Mouse (Mus musculus): ENCODE measurements around the gene Alkbh2.

Gene Alkbh2

GRCm38 (mm10) chr5:114146028-114146888, 18.2 kb upstream of the Alkbh2 start, which contains the start of gene Acacb:
Gene Acacb (plus strand): TSS chr5:114146535.
- DNase-seq (ENCODE audit: low spot score in 2 of 2) = no peak

GRCm38 (mm10) chr5:114139175-114139574, 11.2 kb upstream of the Alkbh2 start:
- peak; percentile 19 to 30 for DNase-seq (ENCODE audit: low spot score in 2 of 2)

- no peak for DNase-seq (ENCODE audit: low spot score in 2 of 2)
Measured at GRCm38 (mm10) chr5:114138277-114139164, 10.5 kb upstream of the Alkbh2 start.

GRCm38 (mm10) chr5:114137481-114138276, 9.7 kb upstream of the Alkbh2 start:
- DNase-seq (ENCODE audit: low spot score in 2 of 2) = no peak

GRCm38 (mm10) chr5:114135516-114135915, 7.5 kb upstream of the Alkbh2 start:
- DNase-seq (ENCODE audit: low spot score in 2 of 2) = no peak

GRCm38 (mm10) chr5:114134091-114134534, 6.1 kb upstream of the Alkbh2 start:
- DNase-seq (ENCODE audit: low spot score in 2 of 2) = peak; percentile 32 to 38

- no peak for DNase-seq (ENCODE audit: low spot score in 2 of 2)
Measured at GRCm38 (mm10) chr5:114132841-114133240, 4.8 kb upstream of the Alkbh2 start.

GRCm38 (mm10) chr5:114131521-114131840, 3.5 kb upstream of the Alkbh2 start:
- DNase-seq (ENCODE audit: low spot score in 2 of 2) = peak; percentile 54 to 65

- DNase-seq (ENCODE audit: low spot score in 2 of 2) = peak; percentile 90
Measured at GRCm38 (mm10) chr5:114130698-114131520, 2.9 kb upstream of the Alkbh2 start.

- peak; percentile 60 to 61 for DNase-seq (ENCODE audit: low spot score in 2 of 2)
Measured at GRCm38 (mm10) chr5:114130211-114130605, 2.2 kb upstream of the Alkbh2 start, which contains the start of gene Ung. Gene Ung (plus strand): TSS chr5:114130386.

- no peak for DNase-seq (ENCODE audit: low spot score in 2 of 2)
Measured at GRCm38 (mm10) chr5:114129550-114130210, 1.7 kb upstream of the Alkbh2 start.

GRCm38 (mm10) chr5:114126499-114127244, 1.3 kb downstream of the Alkbh2 start:
- no peak for DNase-seq (ENCODE audit: low spot score in 2 of 2)

GRCm38 (mm10) chr5:114126008-114126407, 2.0 kb downstream of the Alkbh2 start:
- no peak for DNase-seq (ENCODE audit: low spot score in 2 of 2)

GRCm38 (mm10) chr5:114119806-114120205, 8.2 kb downstream of the Alkbh2 start:
- DNase-seq (ENCODE audit: low spot score in 2 of 2) = no peak

GRCm38 (mm10) chr5:114116586-114116985, 11.4 kb downstream of the Alkbh2 start:
- no peak for DNase-seq (ENCODE audit: low spot score in 2 of 2)

- DNase-seq (ENCODE audit: low spot score in 2 of 2) = no peak
Measured at GRCm38 (mm10) chr5:114115030-114115429, 13.0 kb downstream of the Alkbh2 start.

- DNase-seq (ENCODE audit: low spot score in 2 of 2) = no peak
Measured at GRCm38 (mm10) chr5:114113334-114113733, 14.7 kb downstream of the Alkbh2 start.

GRCm38 (mm10) chr5:114106391-114106935, 21.6 kb downstream of the Alkbh2 start:
- DNase-seq (ENCODE audit: low spot score in 2 of 2) = no peak

GRCm38 (mm10) chr5:114102807-114103206, 25.2 kb downstream of the Alkbh2 start:
- DNase-seq (ENCODE audit: low spot score in 2 of 2) = no peak

Data from spleen, postnatal 36 days (tissue).